Mouse (Mus musculus): ENCODE measurements around the gene Iqcd. TPM values are rescaled to one million over a fixed set of nuclear protein-coding genes. Genes with fewer than 3 reads are reported as not detected.

Gene Iqcd
- polyA plus RNA-seq, 1 experiment = 0.33 TPM

GRCm38 (mm10) chr5:120651230-120651629 lies 62.4 kb downstream of the Iqcd start:
- Histone ChIP-seq H3K79me3 (ENCODE audit: low read depth) (no peaks in the 10 kb centered on the region), H3K4me3 (ENCODE audit: insufficient read depth, poor library complexity, severe bottlenecking) (no peak overlapping the region), H3K27me3 (ENCODE audit: control insufficient read depth, insufficient read depth, insufficient read length) (peaks cover 72% of the 10 kb centered on the region), H3ac (ENCODE audit: control insufficient read depth, insufficient read length, low read depth) (no peak overlapping the region), H3K36me3 (ENCODE audit: control insufficient read depth, insufficient read depth) (no peaks in the 10 kb centered on the region), H3K79me2 (ENCODE audit: control insufficient read depth, insufficient read depth) (no peaks in the 10 kb centered on the region)
- TF ChIP-seq MYOG (IDR thresholded peaks at IDR 0.05; ENCODE audit: control insufficient read depth, extremely low read depth, insufficient read length) (no peak), MYOD1 (IDR thresholded peaks at IDR 0.05; ENCODE audit: control insufficient read depth, insufficient read length, low read depth) (no peak), MAX (IDR thresholded peaks at IDR 0.05) (no peak), USF1 (IDR thresholded peaks at IDR 0.05; ENCODE audit: low read depth) (no peak), CEBPB (IDR thresholded peaks at IDR 0.05; ENCODE audit: low read depth) (no peak)

- Histone ChIP-seq H3K79me3 (ENCODE audit: low read depth) (no peaks in the 10 kb centered on the region), H3ac (ENCODE audit: control insufficient read depth, insufficient read length, low read depth) (no peak overlapping the region), H3K4me3 (ENCODE audit: insufficient read depth, poor library complexity, severe bottlenecking) (no peak overlapping the region), H3K36me3 (ENCODE audit: control insufficient read depth, insufficient read depth) (no peaks in the 10 kb centered on the region), H3K79me2 (ENCODE audit: control insufficient read depth, insufficient read depth) (no peaks in the 10 kb centered on the region), H3K27me3 (ENCODE audit: control insufficient read depth, insufficient read depth, insufficient read length) (peaks cover 79% of the 10 kb centered on the region)
- no peak for TF ChIP-seq FOSL1 (IDR thresholded peaks at IDR 0.05; ENCODE audit: insufficient read depth, low read length, poor library complexity, severe bottlenecking)
- TF ChIP-seq MYOG (IDR thresholded peaks at IDR 0.05; ENCODE audit: control insufficient read depth, extremely low read depth, insufficient read length) = no peak
- TF ChIP-seq CEBPB (IDR thresholded peaks at IDR 0.05; ENCODE audit: low read depth) = no peak
- TF ChIP-seq USF1 (IDR thresholded peaks at IDR 0.05; ENCODE audit: low read depth) = no peak
- TF ChIP-seq CTCF (IDR thresholded peaks at IDR 0.05; ENCODE audit: control insufficient read depth, insufficient read depth, insufficient read length) = no peak
- TF ChIP-seq MAX (IDR thresholded peaks at IDR 0.05) = no peak
- no peak for TF ChIP-seq MYOD1 (IDR thresholded peaks at IDR 0.05; ENCODE audit: control insufficient read depth, insufficient read length, low read depth)
Observed at GRCm38 (mm10) chr5:120652915-120653701, 64.3 kb downstream of the Iqcd start.

GRCm38 (mm10) chr5:120653873-120654272 lies 65.1 kb downstream of the Iqcd start:
- no peak overlapping the region for H3ac ChIP-seq (ENCODE audit: control insufficient read depth, insufficient read length, low read depth)
- H3K79me3 ChIP-seq (ENCODE audit: low read depth) = no peaks in the 10 kb centered on the region
- TF ChIP-seq CEBPB (IDR thresholded peaks at IDR 0.05; ENCODE audit: low read depth) = no peak
- TF ChIP-seq MYOD1 (IDR thresholded peaks at IDR 0.05; ENCODE audit: control insufficient read depth, insufficient read length, low read depth) = no peak
- TF ChIP-seq MYOG (IDR thresholded peaks at IDR 0.05; ENCODE audit: control insufficient read depth, extremely low read depth, insufficient read length) = no peak
- no peak for TF ChIP-seq CTCF (IDR thresholded peaks at IDR 0.05; ENCODE audit: control insufficient read depth, insufficient read depth, insufficient read length)
- TF ChIP-seq USF1 (IDR thresholded peaks at IDR 0.05; ENCODE audit: low read depth) = no peak
- no peak for TF ChIP-seq MAX (IDR thresholded peaks at IDR 0.05)
- no peak for TF ChIP-seq FOSL1 (IDR thresholded peaks at IDR 0.05; ENCODE audit: insufficient read depth, low read length, poor library complexity, severe bottlenecking)
- no peak overlapping the region for H3K4me3 ChIP-seq (ENCODE audit: insufficient read depth, poor library complexity, severe bottlenecking)
- no peaks in the 10 kb centered on the region for H3K36me3 ChIP-seq (ENCODE audit: control insufficient read depth, insufficient read depth)
- H3K79me2 ChIP-seq (ENCODE audit: control insufficient read depth, insufficient read depth) = no peaks in the 10 kb centered on the region
- peaks cover 86% of the 10 kb centered on the region for H3K27me3 ChIP-seq (ENCODE audit: control insufficient read depth, insufficient read depth, insufficient read length)

GRCm38 (mm10) chr5:120656281-120656751 lies 67.5 kb downstream of the Iqcd start:
- TF ChIP-seq CEBPB (IDR thresholded peaks at IDR 0.05; ENCODE audit: low read depth) (no peak), MYOG (IDR thresholded peaks at IDR 0.05; ENCODE audit: control insufficient read depth, extremely low read depth, insufficient read length) (no peak), CTCF (IDR thresholded peaks at IDR 0.05; ENCODE audit: control insufficient read depth, insufficient read depth, insufficient read length) (no peak), MYOD1 (IDR thresholded peaks at IDR 0.05; ENCODE audit: control insufficient read depth, insufficient read length, low read depth) (no peak)
- peaks cover 79% of the 10 kb centered on the region for H3K27me3 ChIP-seq (ENCODE audit: control insufficient read depth, insufficient read depth, insufficient read length)
- H3K36me3 ChIP-seq (ENCODE audit: control insufficient read depth, insufficient read depth) = no peaks in the 10 kb centered on the region
- H3K79me3 ChIP-seq (ENCODE audit: low read depth) = no peaks in the 10 kb centered on the region
- H3ac ChIP-seq (ENCODE audit: control insufficient read depth, insufficient read length, low read depth) = no peak overlapping the region
- no peak overlapping the region for H3K4me3 ChIP-seq (ENCODE audit: insufficient read depth, poor library complexity, severe bottlenecking)
- no peaks in the 10 kb centered on the region for H3K79me2 ChIP-seq (ENCODE audit: control insufficient read depth, insufficient read depth)

Other genes starting within 250 kb of the Iqcd start
- gene Lhx5, start 157.3 kb upstream of the Iqcd start, polyA plus RNA-seq (2012; fragmentation: generic; extraction: Trizol) = not detected
- 0.69 TPM for gene Sdsl, start 116.2 kb upstream of the Iqcd start, polyA plus RNA-seq (2012; fragmentation: generic; extraction: Trizol)
- gene Sds, start 112.5 kb upstream of the Iqcd start, polyA plus RNA-seq (2012; fragmentation: generic; extraction: Trizol) = 0.19 TPM
- gene Plbd2, start 85.4 kb upstream of the Iqcd start, polyA plus RNA-seq (2012; fragmentation: generic; extraction: Trizol) = 36.4 TPM
- gene Slc8b1, start 77.8 kb upstream of the Iqcd start, polyA plus RNA-seq (2012; fragmentation: generic; extraction: Trizol) = 6.1 TPM
- gene Tpcn1, start 343 bp upstream of the Iqcd start, polyA plus RNA-seq (2012; fragmentation: generic; extraction: Trizol) = 34.6 TPM
- 17.2 TPM for gene Rita1, start 23.6 kb downstream of the Iqcd start, polyA plus RNA-seq (2012; fragmentation: generic; extraction: Trizol)
- gene Ddx54, start 23.7 kb downstream of the Iqcd start, polyA plus RNA-seq (2012; fragmentation: generic; extraction: Trizol) = 50.2 TPM
- not detected for gene Cfap73, start 45.2 kb downstream of the Iqcd start, polyA plus RNA-seq (2012; fragmentation: generic; extraction: Trizol)
- not detected for gene Rasal1, start 59.8 kb downstream of the Iqcd start, polyA plus RNA-seq (2012; fragmentation: generic; extraction: Trizol)
- gene Dtx1, start 122.9 kb downstream of the Iqcd start, polyA plus RNA-seq (2012; fragmentation: generic; extraction: Trizol) = not detected
- gene Oas2, start 160.8 kb downstream of the Iqcd start, polyA plus RNA-seq (2012; fragmentation: generic; extraction: Trizol) = not detected
- gene Oas3, start 188.6 kb downstream of the Iqcd start, polyA plus RNA-seq (2012; fragmentation: generic; extraction: Trizol) = not detected
- not detected for gene Oas1e, start 206.5 kb downstream of the Iqcd start, polyA plus RNA-seq (2012; fragmentation: generic; extraction: Trizol)
- gene Oas1c, start 223.5 kb downstream of the Iqcd start, polyA plus RNA-seq (2012; fragmentation: generic; extraction: Trizol) = 0.07 TPM